Mouse (Mus musculus): Measurements from ENCODE around the gene Gm43552.

Gene Gm43552

GRCm38 (mm10) chr5:65435806-65436561, 56.6 kb downstream of the Gm43552 start, which contains the start of gene Ugdh:
Ugdh (minus strand) TSS chr5:65435949.
- peak; percentile 96 for DNase-seq

- DNase-seq = no peak
These were observed 57.2 kb downstream of the Gm43552 start for GRCm38 (mm10) chr5:65435363-65435805.

DNA sequence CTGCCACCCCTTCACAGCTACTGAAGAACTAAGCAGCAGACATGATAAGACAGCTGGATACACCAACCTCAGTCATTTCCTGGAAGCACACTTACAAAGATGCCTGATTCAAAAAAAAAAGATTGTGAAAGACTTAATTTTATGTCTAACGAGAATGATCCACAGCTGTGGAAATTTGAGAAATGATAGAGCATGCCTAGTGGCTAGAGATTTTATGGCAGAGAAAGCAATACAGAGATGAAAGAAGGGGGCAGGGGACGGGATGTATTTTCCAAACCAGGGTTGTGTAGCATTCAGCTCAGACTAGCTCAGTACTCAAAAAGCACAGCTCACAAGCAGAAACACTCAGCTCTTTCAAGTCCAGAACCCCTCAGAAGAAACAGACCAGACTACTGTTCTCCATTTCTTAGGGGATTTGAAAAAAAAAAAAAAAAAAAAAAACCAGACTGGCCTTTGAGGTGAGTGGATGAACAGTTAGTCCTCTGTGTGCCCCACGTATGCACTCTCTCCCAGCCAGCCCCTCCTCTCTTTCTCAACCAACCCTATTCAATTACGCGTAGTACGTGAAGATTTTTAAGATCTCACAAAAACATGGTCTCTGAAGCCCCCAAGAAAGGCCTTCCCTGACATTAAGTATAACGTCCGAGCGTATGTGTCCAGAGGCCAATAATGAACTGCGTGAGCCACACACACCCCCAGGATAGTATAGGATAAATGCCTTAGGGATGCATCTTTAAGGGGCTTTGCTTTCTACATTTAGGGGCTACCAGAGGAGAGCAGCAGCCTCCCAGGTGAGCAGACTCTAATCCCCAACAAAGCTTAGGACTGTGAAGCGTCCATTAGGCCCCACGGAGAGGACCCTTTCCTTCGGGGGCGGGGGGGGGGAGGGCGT, 57.9 kb downstream of the Gm43552 start:
- peak; percentile 11 for DNase-seq

DNA sequence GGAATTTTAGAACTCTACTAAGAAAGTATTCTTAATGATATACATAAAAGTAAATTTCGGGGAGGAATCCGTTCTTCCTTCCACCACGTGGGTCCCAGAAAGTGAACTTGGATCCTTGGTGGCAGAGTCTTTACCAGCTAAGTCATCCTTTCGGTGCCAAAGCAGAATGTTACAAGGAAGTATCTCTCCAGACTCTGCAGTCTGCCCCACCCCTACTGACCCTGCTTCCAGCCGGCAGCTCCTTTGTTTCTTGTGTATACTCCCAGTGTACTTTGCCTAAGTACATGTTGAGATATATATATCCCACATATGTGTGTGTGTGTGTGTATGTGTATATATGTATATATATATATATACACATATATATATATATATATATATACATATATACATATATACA, 63.2 kb downstream of the Gm43552 start:
- DNase-seq = no peak

- no peak for DNase-seq
These were observed 64.3 kb downstream of the Gm43552 start for GRCm38 (mm10) chr5:65428321-65428720.

- no peak for DNase-seq
These were observed 67.4 kb downstream of the Gm43552 start for GRCm38 (mm10) chr5:65425251-65425650.

DNA sequence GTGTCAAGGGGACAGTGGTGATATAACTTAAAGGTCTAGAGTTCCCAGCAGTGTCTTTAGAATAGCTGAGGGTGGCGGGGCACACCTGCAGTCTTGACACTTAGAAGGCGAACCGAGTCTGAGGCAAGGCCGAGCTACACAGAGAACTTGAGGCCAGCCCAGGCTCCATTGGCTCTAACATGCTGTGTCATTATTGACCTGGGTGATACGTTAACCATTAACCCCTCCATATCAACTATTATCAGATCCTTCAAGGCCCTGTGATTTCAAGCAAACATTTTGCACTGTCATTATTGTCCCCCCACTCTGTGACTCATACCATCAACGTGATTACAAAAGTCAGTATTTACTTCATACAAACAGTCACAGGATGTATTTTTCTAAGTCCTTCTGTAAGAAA, 68.4 kb downstream of the Gm43552 start:
- DNase-seq = no peak

DNA sequence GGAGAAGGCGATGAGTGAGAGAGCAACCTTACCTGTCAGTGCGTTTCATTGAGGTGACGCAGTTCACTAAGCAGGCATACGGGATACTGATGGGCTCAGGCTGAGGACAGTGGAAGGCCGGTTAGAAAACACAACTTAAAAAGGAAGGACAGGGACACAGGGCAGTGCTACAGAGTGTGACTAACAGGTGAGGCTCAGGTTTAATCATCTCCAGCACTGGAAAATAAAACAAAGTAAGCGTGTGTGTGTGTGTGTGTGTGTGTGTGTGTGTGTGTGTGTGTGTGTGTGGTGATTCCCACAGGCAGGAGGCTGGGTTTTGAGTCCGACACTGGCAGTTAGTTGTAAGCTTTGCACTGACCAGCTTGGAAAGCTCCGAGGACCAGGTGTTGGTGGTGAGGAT, 69.8 kb downstream of the Gm43552 start:
- DNase-seq = no peak

DNA sequence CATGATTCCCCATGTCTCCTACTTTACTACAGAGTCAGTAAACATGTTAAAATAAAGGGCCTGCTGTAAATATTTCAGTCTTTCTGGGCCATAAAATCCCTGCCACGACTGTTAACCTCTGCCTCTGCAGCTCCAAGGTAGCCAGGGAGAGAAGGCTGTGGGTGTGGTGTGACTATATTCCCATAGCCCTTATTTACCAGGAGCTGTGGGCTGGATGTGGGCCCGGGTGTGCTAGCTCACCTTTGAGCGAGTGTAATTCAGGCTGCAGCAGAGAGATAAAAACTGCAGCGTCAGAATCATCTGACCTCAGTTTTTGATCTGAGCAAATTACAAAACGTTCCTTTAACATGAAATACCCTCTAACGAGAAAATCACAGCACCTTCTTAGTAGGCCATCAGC, 71.8 kb downstream of the Gm43552 start:
- DNase-seq = no peak

GRCm38 (mm10) chr5:65419136-65419535, 73.5 kb downstream of the Gm43552 start:
- DNase-seq = no peak

GRCm38 (mm10) chr5:65415653-65416458, 76.8 kb downstream of the Gm43552 start:
- no peak for DNase-seq

DNA sequence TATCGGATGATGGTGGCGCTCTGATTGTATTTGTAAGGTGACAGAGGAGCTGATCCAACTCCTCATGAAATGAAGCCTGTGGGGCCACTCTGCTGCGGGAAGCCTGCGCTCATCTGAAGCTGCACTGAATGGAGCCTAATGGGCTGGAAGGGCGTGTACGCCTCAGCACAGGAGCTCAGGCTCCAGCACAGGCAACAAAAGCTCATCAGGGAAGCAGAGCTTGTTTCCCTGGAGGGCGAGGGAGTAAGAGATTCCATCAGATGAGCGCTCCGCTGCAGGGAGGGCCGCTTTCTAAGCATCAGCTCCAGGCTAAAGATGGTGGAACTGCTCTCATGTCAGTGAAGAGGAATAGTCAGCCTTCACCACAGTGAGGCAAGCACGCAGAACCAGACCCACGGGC, 84.6 kb downstream of the Gm43552 start:
- no peak for DNase-seq

DNA sequence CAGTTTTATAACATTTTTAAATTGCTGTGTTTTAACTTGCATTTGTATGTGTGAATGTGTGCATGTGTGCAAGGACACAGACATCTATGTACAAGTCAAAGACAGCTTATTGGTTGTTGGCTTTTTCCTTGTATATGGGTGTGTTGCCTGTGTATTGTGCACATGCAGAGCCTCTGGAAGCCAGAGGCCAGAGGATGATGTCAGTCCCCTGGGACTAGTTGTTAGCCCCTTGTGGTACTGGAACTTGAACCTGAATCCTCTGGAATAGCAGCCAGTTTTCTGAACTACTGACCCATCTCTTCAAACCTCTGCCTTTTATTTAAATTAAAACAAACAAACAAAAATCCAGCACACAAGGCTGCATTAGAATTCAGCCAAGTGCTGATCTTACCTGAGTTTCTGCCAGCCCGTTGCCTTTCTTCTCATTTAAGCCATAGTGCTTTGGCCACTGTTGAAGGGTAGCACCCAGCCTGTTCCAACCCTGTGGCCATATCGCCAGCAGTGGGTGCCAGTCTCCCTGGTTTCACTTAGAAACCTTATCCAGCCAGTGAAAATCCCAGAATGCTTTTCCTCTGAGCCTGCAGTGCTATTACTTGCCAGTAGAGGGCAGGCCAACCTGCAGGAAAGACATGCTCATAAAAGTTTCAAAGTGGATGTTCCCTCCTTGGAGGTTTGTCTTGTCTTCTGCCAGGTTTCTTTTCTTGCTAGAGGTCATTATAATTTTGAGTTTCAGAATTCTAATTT, 91.2 kb downstream of the Gm43552 start:
- DNase-seq = peak; percentile 68

- no peak for DNase-seq
These were observed 98.2 kb downstream of the Gm43552 start for GRCm38 (mm10) chr5:65394425-65394824.

DNA sequence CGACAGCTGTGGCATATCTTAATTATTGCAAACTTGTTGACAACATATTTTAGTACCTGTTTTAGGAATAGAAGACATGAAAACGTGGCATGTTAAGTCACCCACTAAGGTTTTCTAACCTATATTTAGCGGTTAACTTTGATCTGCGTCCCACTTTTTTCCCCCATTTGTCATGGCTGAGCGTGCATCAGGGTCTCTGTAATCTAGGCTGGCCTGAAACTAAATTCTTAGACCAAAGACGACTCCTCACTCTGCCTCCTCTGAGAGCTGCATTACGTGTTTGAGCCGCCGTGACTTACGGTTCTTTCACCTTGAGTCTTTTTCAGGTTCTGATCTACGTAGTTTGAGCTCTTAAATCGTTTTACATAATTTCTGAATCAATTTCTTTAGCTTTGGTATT, 100.9 kb downstream of the Gm43552 start:
- no peak for DNase-seq

DNA sequence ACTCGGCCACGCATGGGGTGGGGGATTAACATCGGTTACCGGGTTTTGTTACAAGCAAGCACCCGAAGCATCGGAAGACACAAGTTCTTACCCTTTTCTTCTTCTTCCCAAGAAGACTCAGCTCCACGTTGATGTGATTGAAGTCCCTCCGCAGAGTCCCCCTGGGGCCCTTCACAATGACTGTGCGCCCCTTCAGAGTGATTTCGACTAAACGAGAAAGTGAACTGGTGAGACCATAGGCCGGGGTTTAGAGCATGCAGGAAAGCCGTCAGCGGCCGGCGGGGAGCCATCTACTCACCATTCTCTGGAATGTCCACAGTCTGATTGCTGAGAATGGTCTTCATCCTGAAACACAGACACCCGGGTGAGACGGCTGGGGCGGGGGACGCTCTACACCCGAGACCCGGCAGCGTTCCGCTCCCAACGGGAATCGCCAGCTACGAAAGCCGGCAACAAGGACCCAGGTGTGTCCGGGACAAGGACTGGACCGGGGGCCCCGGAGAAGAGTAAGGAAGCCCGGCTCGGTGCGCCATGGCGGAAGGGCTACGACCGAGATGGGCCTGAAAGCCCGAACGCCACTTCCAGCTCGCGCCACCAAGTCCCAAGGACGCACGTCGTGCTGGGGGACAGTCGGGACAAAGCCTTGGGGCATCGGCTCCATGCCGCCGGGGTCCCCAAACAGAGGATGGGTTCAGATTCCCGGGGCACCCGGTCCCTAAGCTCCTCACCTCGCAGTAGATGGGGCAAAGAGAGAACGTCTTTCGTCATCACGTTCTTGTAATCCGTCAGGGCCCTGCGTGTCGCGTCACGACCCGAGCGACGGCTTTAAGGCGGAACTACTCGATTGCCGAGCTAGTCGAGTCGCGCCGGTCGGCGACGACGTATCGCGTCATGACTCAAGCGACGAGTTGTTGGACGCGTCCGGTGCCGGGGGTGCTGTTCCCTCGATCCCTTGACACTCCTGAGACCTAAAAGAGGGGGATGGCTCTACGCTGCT, 101.7 kb downstream of the Gm43552 start, which contains the start of the genes Rpl9 and Lias:
TSS of gene Rpl9 (minus strand) at position 797 of the 997 bp plus-strand sequence.
TSS of gene Lias (plus strand) at position 850 of the 997 bp plus-strand sequence.
- peak; percentile 98 for DNase-seq

GRCm38 (mm10) chr5:65387008-65387867, 105.4 kb downstream of the Gm43552 start:
- no peak for DNase-seq

- DNase-seq = no peak
These were observed 106.9 kb downstream of the Gm43552 start for GRCm38 (mm10) chr5:65385704-65386103.

Measured in right cerebral cortex, postnatal 25 days (tissue).